Mouse (Mus musculus) heart, postnatal 0 days (tissue): ENCODE measurements around the gene Gm17387.

ENCODE experiments used
- CTCF ChIP-seq: IDR thresholded peaks from 2 replicates; pipeline ENCODE4 v1.5.1; 2016; ENCODE audit warnings: antibody characterized with exemption, control low read depth, low read depth
- EP300 ChIP-seq: IDR thresholded peaks from 2 replicates; pipeline ENCODE4 v1.6.1; 2016; ENCODE audit warnings: antibody characterized with exemption, low read depth

DNA sequence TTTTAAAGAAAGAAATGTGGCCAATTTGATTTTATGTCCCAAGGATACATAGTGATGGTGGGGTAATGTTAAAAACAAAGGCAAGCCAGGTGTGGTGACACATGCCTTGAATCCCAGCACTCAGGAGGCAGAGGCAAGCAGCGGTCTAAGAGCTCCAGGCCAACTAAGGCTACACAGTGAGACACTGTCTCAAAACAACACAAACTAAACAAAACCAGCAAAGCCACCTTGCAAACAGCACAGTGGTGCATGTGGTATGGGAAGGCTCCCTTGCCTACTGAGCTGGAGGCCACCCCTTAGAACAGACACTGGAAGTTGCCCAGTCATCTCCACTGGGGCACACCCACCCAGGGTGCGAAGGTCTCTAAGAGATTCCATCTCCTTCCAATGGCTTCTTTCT lies 31.0 kb downstream of the Gm17387 start:
- TF ChIP-seq CTCF (no peak), EP300 (no peak)
